Mouse (Mus musculus) stomach, postnatal 0 days (tissue): ENCODE measurements around the gene Foxg1.

Source experiments
- CTCF ChIP-seq: IDR thresholded peaks from 2 replicates; pipeline ENCODE4 v1.5.1; 2016; ENCODE audit warnings: antibody characterized with exemption, low read depth, mild to moderate bottlenecking, moderate library complexity
- EP300 ChIP-seq: optimal IDR thresholded peaks from 2 replicates; pipeline ENCODE3; 2016; ENCODE audit warnings: antibody characterized with exemption

GRCm38 (mm10) chr12:49377281-49377970 is 5.0 kb upstream of the Foxg1 start:
- TF ChIP-seq CTCF (no peak), EP300 (no peak)
